Comparison of ENCODE assay signal across 13 mouse cellular contexts in the genomic region with DNA sequence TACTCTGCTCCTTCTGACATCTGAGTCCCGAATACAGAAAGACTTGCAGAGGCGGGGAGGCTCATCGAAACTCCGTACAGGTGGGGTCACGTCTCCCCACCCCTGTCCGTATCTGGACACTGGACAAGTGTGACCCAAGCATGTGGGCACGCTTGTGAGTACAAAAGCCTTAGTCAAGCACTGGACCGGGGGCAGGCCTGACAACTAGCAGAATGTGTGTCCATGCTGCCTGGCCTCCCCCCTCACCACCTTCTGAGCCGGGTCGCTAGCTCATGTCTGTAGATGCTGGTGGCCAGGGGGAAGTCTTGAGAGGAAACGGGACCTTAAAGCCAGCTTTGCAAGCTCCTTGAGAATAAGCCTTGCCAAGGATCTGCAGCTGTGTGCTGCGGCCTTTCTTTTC. TPM values are rescaled to one million over a fixed set of nuclear protein-coding genes. Genes with fewer than 3 reads are reported as not detected.
DNase-seq lines count a peak whose midpoint lies in the region; ATAC-seq lines count a peak whose summit lies in the region.
"Had no signal": no experiment of that assay in that cellular context is flagged by ENCODE, and none has a peak within 500 bp of the region (broad histone marks: within the 10 kb centered on the region; RNA-seq: fewer than 3 reads in every experiment).

No protein-coding gene starts in this region.

- intact Hi-C loops in left cerebral cortex, postnatal 10 days (cut with DNase I): no loop called here

- no peaks in the 10 kb centered on the region for H3K27me3 ChIP-seq in heart, embryonic 14.5 days (ENCODE audit: control insufficient read depth, insufficient read depth, low read length)
- no peaks in the 10 kb centered on the region for H3K27me3 ChIP-seq in midbrain, embryonic 10.5 days (ENCODE audit: low read depth, poor library complexity, severe bottlenecking)
- H3K27me3 ChIP-seq in midbrain, embryonic 11.5 days (ENCODE audit: control insufficient read depth, insufficient read depth, low read length): no peaks in the 10 kb centered on the region
- H3K27me3 ChIP-seq in embryonic facial prominence, embryonic 14.5 days (replicated peaks; ENCODE audit: control insufficient read depth, insufficient read depth, low read length): no peaks in the 10 kb centered on the region
- H3K27me3 ChIP-seq in liver, embryonic 13.5 days: no peaks in the 10 kb centered on the region
- H3K27me3 ChIP-seq in midbrain, embryonic 13.5 days: no peaks in the 10 kb centered on the region
- H3K27me3 ChIP-seq: CH12.LX had no signal

- no peak overlapping the region for H3K4me2 ChIP-seq in heart, embryonic 14.5 days (ENCODE audit: low read length)
- no peak overlapping the region for H3K4me2 ChIP-seq in midbrain, embryonic 11.5 days
- no peak overlapping the region for H3K4me2 ChIP-seq in embryonic facial prominence, embryonic 14.5 days (ENCODE audit: low read depth, low read length)
- peak overlapping the region; percentile 17; the same call in 1 of the 2 replicates for H3K4me2 ChIP-seq in liver, embryonic 13.5 days
- H3K4me2 ChIP-seq in midbrain, embryonic 13.5 days (replicated peaks): no peak overlapping the region

- no peaks in the 10 kb centered on the region for H3K9me3 ChIP-seq in heart, embryonic 14.5 days (ENCODE audit: control insufficient read depth, low read length)
- no peaks in the 10 kb centered on the region for H3K9me3 ChIP-seq in midbrain, embryonic 10.5 days (replicated peaks)
- no peaks in the 10 kb centered on the region for H3K9me3 ChIP-seq in midbrain, embryonic 11.5 days (ENCODE audit: control insufficient read depth, low read length)
- H3K9me3 ChIP-seq in embryonic facial prominence, embryonic 14.5 days (ENCODE audit: control insufficient read depth, low read length): no peaks in the 10 kb centered on the region
- no peaks in the 10 kb centered on the region for H3K9me3 ChIP-seq in liver, embryonic 13.5 days (replicated peaks)
- H3K9me3 ChIP-seq in midbrain, embryonic 13.5 days: no peaks in the 10 kb centered on the region

- no peak for ATAC-seq in heart, embryonic 14.5 days (ENCODE audit: insufficient number of reproducible peaks, insufficient read depth, low FRiP score, low read depth)
- ATAC-seq in midbrain, embryonic 11.5 days (ENCODE audit: low FRiP score): no peak
- no peak for ATAC-seq in embryonic facial prominence, embryonic 14.5 days (ENCODE audit: low read depth)
- ATAC-seq in liver, embryonic 13.5 days (ENCODE audit: low read depth): no peak
- ATAC-seq in midbrain, embryonic 13.5 days: no peak

- H3K36me3 ChIP-seq in heart, embryonic 14.5 days (ENCODE audit: control insufficient read depth, insufficient read depth, low read length): peaks cover 6% of the 10 kb centered on the region
- peaks cover 16% of the 10 kb centered on the region for H3K36me3 ChIP-seq in midbrain, embryonic 10.5 days
- H3K36me3 ChIP-seq in midbrain, embryonic 11.5 days (ENCODE audit: control insufficient read depth, insufficient read depth, low read length): no peaks in the 10 kb centered on the region
- peaks cover 5% of the 10 kb centered on the region; the same call in 1 of the 2 replicates for H3K36me3 ChIP-seq in embryonic facial prominence, embryonic 14.5 days (ENCODE audit: control insufficient read depth, insufficient read depth, low read length)
- peaks cover 24% of the 10 kb centered on the region for H3K36me3 ChIP-seq in liver, embryonic 13.5 days
- H3K36me3 ChIP-seq in midbrain, embryonic 13.5 days: peaks cover 6% of the 10 kb centered on the region

- peak overlapping the region; percentile 5; the same call in 1 of the 2 replicates for H3K9ac ChIP-seq in heart, embryonic 14.5 days (ENCODE audit: low read length)
- no peak overlapping the region for H3K9ac ChIP-seq in midbrain, embryonic 11.5 days (ENCODE audit: low read length)
- 0 out of 2 replicates have a peak overlapping the region, but pooled peaks have one; percentile 6 for H3K9ac ChIP-seq in embryonic facial prominence, embryonic 14.5 days (ENCODE audit: low read depth, low read length)
- H3K9ac ChIP-seq in liver, embryonic 13.5 days: peak overlapping the region; percentile 79
- no peak overlapping the region for H3K9ac ChIP-seq in midbrain, embryonic 13.5 days (replicated peaks)
- H3K9ac ChIP-seq: liver, embryonic 14.5 days had no signal

- no peak overlapping the region for H3K27ac ChIP-seq in heart, embryonic 14.5 days (replicated peaks in 1 of 2; ENCODE audit: control insufficient read depth in 1 of 2, insufficient read depth in 1 of 2, low read depth in 2 of 2, low read length in 2 of 2)
- H3K27ac ChIP-seq in midbrain, embryonic 10.5 days (replicated peaks): peak overlapping the region; percentile 90
- H3K27ac ChIP-seq in midbrain, embryonic 11.5 days (ENCODE audit: low read depth, low read length): no peak overlapping the region
- H3K27ac ChIP-seq in embryonic facial prominence, embryonic 14.5 days (replicated peaks; ENCODE audit: low read depth, low read length): no peak overlapping the region; the same call in 1 of the 2 replicates
- H3K27ac ChIP-seq in liver, embryonic 13.5 days: peak overlapping the region; percentile 90
- no peak overlapping the region for H3K27ac ChIP-seq in midbrain, embryonic 13.5 days
- H3K27ac ChIP-seq: liver, embryonic 14.5 days had no signal

- H3K4me1 ChIP-seq in heart, embryonic 14.5 days (ENCODE audit: control insufficient read depth in 2 of 2, insufficient read depth in 2 of 2, low read length in 2 of 2): peaks cover 35 to 60% of the 10 kb centered on the region in 2 experiments
- peaks cover 72% of the 10 kb centered on the region for H3K4me1 ChIP-seq in midbrain, embryonic 10.5 days
- peaks cover 48% of the 10 kb centered on the region for H3K4me1 ChIP-seq in midbrain, embryonic 11.5 days (ENCODE audit: control insufficient read depth, insufficient read depth, low read length)
- H3K4me1 ChIP-seq in embryonic facial prominence, embryonic 14.5 days (ENCODE audit: control insufficient read depth, insufficient read depth, low read length): peaks cover 41% of the 10 kb centered on the region
- peaks cover 91% of the 10 kb centered on the region for H3K4me1 ChIP-seq in liver, embryonic 13.5 days (replicated peaks)
- peaks cover 62% of the 10 kb centered on the region for H3K4me1 ChIP-seq in midbrain, embryonic 13.5 days (replicated peaks)

- no peak overlapping the region for H3K4me3 ChIP-seq in heart, embryonic 14.5 days (ENCODE audit: control insufficient read depth in 1 of 2, insufficient read depth in 1 of 2, low read depth in 1 of 2, low read length in 2 of 2)
- no peak overlapping the region for H3K4me3 ChIP-seq in midbrain, embryonic 10.5 days
- no peak overlapping the region for H3K4me3 ChIP-seq in midbrain, embryonic 11.5 days (ENCODE audit: low read depth, low read length)
- no peak overlapping the region for H3K4me3 ChIP-seq in embryonic facial prominence, embryonic 14.5 days (ENCODE audit: low read depth, low read length)
- H3K4me3 ChIP-seq in liver, embryonic 13.5 days (replicated peaks): no peak overlapping the region
- H3K4me3 ChIP-seq in midbrain, embryonic 13.5 days (replicated peaks): no peak overlapping the region

- no peak for DNase-seq in heart, adult 8-10 months (ENCODE audit: low spot score)
- no peak for DNase-seq in midbrain, embryonic 10.5 days (ENCODE audit: low spot score)
- DNase-seq in midbrain, embryonic 11.5 days (ENCODE audit: low spot score, missing footprints): no peak
- no peak for DNase-seq in embryonic facial prominence, embryonic 14.5 days (ENCODE audit: low spot score)
- DNase-seq in liver, embryonic 13.5 days: no peak
- no peak for DNase-seq in left cerebral cortex, postnatal 10 days (ENCODE audit: extremely low spot score in 1 of 2, low spot score in 2 of 2)
- DNase-seq: adrenal gland, postnatal 14 days; gastrocnemius, postnatal 25 days; right cerebral cortex, postnatal 4 days had no signal

- 76% methylated on average over 12 of the region's 12 CpGs for WGBS in heart, embryonic 14.5 days
- 73% methylated on average over 12 of the region's 12 CpGs for WGBS in midbrain, embryonic 10.5 days
- WGBS in midbrain, embryonic 11.5 days: 55% methylated on average over 12 of the region's 12 CpGs
- WGBS in embryonic facial prominence, embryonic 14.5 days: 48% methylated on average over 12 of the region's 12 CpGs
- WGBS in liver, embryonic 13.5 days (ENCODE audit: insufficient replicate concordance): 66% methylated on average over 12 of the region's 12 CpGs
- 59% methylated on average over 12 of the region's 12 CpGs for WGBS in midbrain, embryonic 13.5 days

RNA-seq across cellular contexts. Expression of gene Srebf1, which starts 10.6 kb away (rescaled TPM):
- polyA plus RNA-seq in heart, embryonic 14.5 days (2014; fragmentation: Nextera tagmentation; extraction: Ambion mirVana): 37.9 and 45.3 TPM in 2 replicates
- 10 to 100 TPM; 31.0 to 42.3 (median 36.5) TPM for total RNA-seq in heart, adult 8-10 months (2022)
- 47.0 and 51.0 TPM in 2 replicates for polyA plus RNA-seq in midbrain, embryonic 10.5 days (2016; fragmentation: Nextera tagmentation; extraction: Ambion mirVana)
- 38.3 and 41.1 TPM in 2 replicates for polyA plus RNA-seq in midbrain, embryonic 11.5 days (2014; fragmentation: Nextera tagmentation; extraction: Ambion mirVana)
- 58.3 and 67.6 TPM in 2 replicates for polyA plus RNA-seq in embryonic facial prominence, embryonic 14.5 days (2014; fragmentation: Nextera tagmentation; extraction: Ambion mirVana)
- polyA plus RNA-seq in liver, embryonic 13.5 days (2015; fragmentation: Nextera tagmentation; extraction: Ambion mirVana): 42.2 and 44.1 TPM in 2 replicates
- 10 to 100 TPM; 41.5 to 43.0 TPM for total RNA-seq in left cerebral cortex, postnatal 10 days (2021)
- polyA plus RNA-seq in midbrain, embryonic 13.5 days (2015; fragmentation: Nextera tagmentation; extraction: Ambion mirVana): 38.5 and 46.0 TPM in 2 replicates

Comparison
In these comparisons a context has a peak if more than half of its experiments do, and no peak if none do; other contexts are left out.
1. H3K27ac ChIP-seq: peak in midbrain, embryonic 10.5 days (single experiment) and liver, embryonic 13.5 days (single experiment); none in heart, embryonic 14.5 days (0 of 2), midbrain, embryonic 11.5 days (single experiment), embryonic facial prominence, embryonic 14.5 days (single experiment) and midbrain, embryonic 13.5 days (single experiment).
2. H3K9ac ChIP-seq: peak in heart, embryonic 14.5 days (single experiment), embryonic facial prominence, embryonic 14.5 days (single experiment) and liver, embryonic 13.5 days (single experiment); none in midbrain, embryonic 11.5 days (single experiment) and midbrain, embryonic 13.5 days (single experiment).